In the genomic region with DNA sequence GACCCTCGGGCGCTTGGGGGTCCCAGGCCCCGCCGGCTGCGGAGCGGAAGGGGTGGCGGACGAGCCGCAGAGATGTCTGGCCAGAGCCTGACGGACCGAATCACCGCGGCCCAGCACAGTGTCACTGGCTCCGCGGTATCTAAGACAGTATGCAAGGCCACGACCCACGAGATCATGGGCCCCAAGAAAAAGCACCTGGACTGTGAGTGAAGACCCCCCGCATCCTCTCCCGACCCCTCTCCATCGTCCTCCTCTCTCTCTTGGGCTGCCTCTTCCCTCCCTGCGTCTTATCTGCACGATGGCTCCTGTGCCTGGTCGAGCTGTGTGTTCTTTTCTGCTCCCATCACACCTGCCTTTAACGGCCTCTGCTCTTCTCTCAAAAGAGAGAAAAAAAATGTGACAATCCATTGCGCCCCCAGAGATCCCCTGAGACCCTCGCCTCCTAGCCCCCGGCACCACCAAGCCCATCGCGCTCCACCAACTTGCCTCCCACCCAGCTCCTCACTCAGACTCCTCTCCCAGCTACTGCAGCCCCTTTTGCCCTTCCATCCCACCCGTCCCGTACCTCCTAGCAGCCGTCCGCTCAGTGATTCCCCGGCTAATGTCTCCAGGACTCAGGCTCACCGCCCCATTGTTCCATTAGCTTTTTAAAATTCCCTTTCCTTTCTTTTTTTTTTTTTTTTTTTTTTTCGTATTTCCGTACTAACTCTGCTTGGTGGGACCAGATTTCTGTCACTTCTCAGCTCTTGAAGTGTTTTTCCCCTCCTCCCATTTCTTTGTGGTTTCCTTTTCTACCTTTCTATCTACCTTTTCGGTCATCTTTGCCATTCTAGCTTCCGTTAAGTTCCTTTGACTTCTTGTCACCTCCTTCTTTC, we compare ENCODE assay signal across 8 mouse cellular contexts. TPM values are rescaled to one million over a fixed set of nuclear protein-coding genes. Genes with fewer than 3 reads are reported as not detected.
DNase-seq lines count a peak whose midpoint lies in the region; ATAC-seq and TF ChIP-seq lines count a peak whose summit lies in the region.

No protein-coding gene starts in this region.

- intact Hi-C loops in heart, postnatal 10 days (cut with DNase I) = loop anchor here (2.0 kb wide), 2 partner anchors 16 to 108 kb away; no protein-coding TSS in a partner anchor
- intact Hi-C loops in left cerebral cortex, adult 2 months (cut with DNase I) = loop anchor here (1.0 to 5.0 kb wide), 4 partner anchors 71 to 148 kb away; partner anchors contain the start of gene Eed

- H3K4me3 ChIP-seq in embryonic fibroblast, embryonic 13.5 days (ENCODE audit: insufficient read depth, low read length) = peak overlapping the region; percentile 89
- peak overlapping the region; percentile 96 for H3K4me3 ChIP-seq in left cerebral cortex, adult 2 months

- peak; percentile 22 for ATAC-seq in CD4-positive, CD25-positive, alpha-beta regulatory T cell, adult 4 months
- peak; percentile 21 for ATAC-seq in activated CD4-positive, CD25-positive, alpha-beta regulatory T cell, adult 4 months
- peak; percentile 10; the same call in 1 of the 2 replicates for ATAC-seq in megakaryocyte progenitor cell, adult 5-6 weeks (replicated peaks; ENCODE audit: poor library complexity)

- no peak for TF ChIP-seq CTCF in embryonic fibroblast, embryonic 13.5 days (IDR thresholded peaks at IDR 0.05; ENCODE audit: borderline replicate concordance, insufficient read depth, low read length)
- no peak for TF ChIP-seq CTCF in left cerebral cortex, adult 2 months (IDR thresholded peaks at IDR 0.05)

- H3K4me1 ChIP-seq in embryonic fibroblast, embryonic 13.5 days (ENCODE audit: control insufficient read depth, insufficient read depth, low read length) = peaks cover 2% of the 10 kb centered on the region

- DNase-seq in heart, postnatal 10 days = peak; percentile 49 to 60
- DNase-seq in left cerebral cortex, adult 2 months (ENCODE audit: extremely low spot score in 1 of 2, low spot score in 2 of 2) = peak; percentile 23 to 26
- DNase-seq in right cerebral cortex, postnatal 4 days = peak; percentile 25
- no peak for DNase-seq in B cell, adult 2 months

- peak; percentile 38; the same call in 1 of the 2 replicates for TF ChIP-seq POLR2A in embryonic fibroblast, embryonic 13.5 days (IDR thresholded peaks at IDR 0.05; ENCODE audit: low read depth, low read length)

- peak overlapping the region; percentile 82 for H3K27ac ChIP-seq in embryonic fibroblast, embryonic 13.5 days (ENCODE audit: insufficient read depth, low read length)
- peak overlapping the region; percentile 95 for H3K27ac ChIP-seq in left cerebral cortex, adult 2 months

RNA-seq across cellular contexts. Expression of gene Picalm, which starts 0.7 kb away (rescaled TPM):
- polyA plus RNA-seq in CD4-positive, CD25-positive, alpha-beta regulatory T cell, adult 4 months (2017; shearing (Covaris generic)) = 10 to 100 TPM; 49.0 to 71.7 TPM
- polyA plus RNA-seq in activated CD4-positive, CD25-positive, alpha-beta regulatory T cell, adult 4 months (2017; shearing (Covaris generic)) = 10 to 100 TPM; 49.7 to 85.7 TPM
- 615 and 683 TPM in 2 replicates for polyA plus RNA-seq in embryonic fibroblast, embryonic 13.5 days (2011; ENCODE audit: insufficient read length, low read depth, missing spikeins)
- 100 to 1,000 TPM; 218 to 284 TPM for total RNA-seq in heart, postnatal 10 days (2021)
- total RNA-seq in left cerebral cortex, adult 2 months (2021) = 100 to 1,000 TPM; 143 to 144 TPM
- total RNA-seq in megakaryocyte progenitor cell, adult 5-6 weeks (2015) = 101 and 140 TPM in 2 replicates
- total RNA-seq in megakaryocyte progenitor cell, adult 5-6 weeks (2017) = 97.1 and 131 TPM in 2 replicates

Comparison
In these comparisons a context has a peak if more than half of its experiments do, and no peak if none do; other contexts are left out.
1. DNase-seq: peak in heart, postnatal 10 days (2 of 2), left cerebral cortex, adult 2 months (2 of 2) and right cerebral cortex, postnatal 4 days (single experiment); none in B cell, adult 2 months (0 of 2).
2. Peak in every context shown above with its lines, with median percentiles within 50 percentile points of each other: ATAC-seq.